Comparison of ENCODE assay signal across 8 mouse cellular contexts in the genomic region with DNA sequence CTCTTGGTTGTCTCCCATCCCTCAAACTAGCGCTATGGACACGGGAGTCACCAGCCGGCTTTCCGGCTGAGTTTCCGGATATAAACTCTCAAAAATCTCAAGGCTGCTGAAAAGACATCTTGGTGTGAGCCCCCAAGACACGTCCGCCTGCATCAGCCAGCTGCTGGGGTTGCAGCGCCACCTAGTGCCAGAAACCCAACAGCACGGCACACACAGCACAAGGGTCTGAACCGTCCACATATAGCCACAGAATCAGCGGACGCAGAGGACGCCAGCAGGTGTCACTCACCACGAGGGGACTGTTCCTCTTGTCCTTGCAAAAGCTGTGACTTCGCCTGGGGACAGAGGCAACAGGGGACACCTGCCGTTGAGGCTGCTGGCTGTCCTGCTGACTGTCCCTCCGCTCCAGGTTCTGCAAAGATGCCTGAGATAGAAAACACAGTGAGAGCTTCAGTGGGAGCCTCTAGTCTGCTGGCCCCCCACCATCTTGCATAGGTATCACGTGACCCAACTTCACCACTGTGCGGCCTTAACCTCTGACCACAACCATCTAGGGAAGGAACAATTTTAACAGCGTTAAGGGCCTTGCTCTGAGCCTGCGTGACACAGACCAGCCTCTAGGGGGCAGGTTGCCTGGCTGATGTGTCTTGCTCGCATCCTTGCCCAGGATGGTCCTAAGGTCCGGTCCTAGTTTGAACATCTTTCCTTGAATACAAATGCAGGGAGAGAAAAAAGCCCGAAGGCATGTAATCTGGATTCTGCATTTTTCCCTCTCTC. TPM values are rescaled to one million over a fixed set of nuclear protein-coding genes. Genes with fewer than 3 reads are reported as not detected.
DNase-seq lines count a peak whose midpoint lies in the region; ATAC-seq and TF ChIP-seq lines count a peak whose summit lies in the region.

No protein-coding gene starts in this region.

- no peak overlapping the region for H3K4me2 ChIP-seq in stomach, postnatal 0 days (replicated peaks; ENCODE audit: low read depth)

- TF ChIP-seq CTCF in liver, adult 2 months (IDR thresholded peaks at IDR 0.05; ENCODE audit: low read depth, low read length) = peak; percentile 82
- peak; percentile 76 for TF ChIP-seq CTCF in stomach, postnatal 0 days (IDR thresholded peaks at IDR 0.05; ENCODE audit: low read depth)

- no peak overlapping the region for H3K27ac ChIP-seq in liver, adult 2 months (replicated peaks; ENCODE audit: insufficient read depth, low read depth, low read length)
- H3K27ac ChIP-seq in stomach, postnatal 0 days (replicated peaks) = no peak overlapping the region

- peak; percentile 50 for DNase-seq in gastrocnemius, postnatal 10 days
- DNase-seq in gastrocnemius, postnatal 25 days = no peak
- peak; percentile 47 for DNase-seq in urinary bladder, postnatal 14 days (ENCODE audit: low spot score)
- no peak for DNase-seq in urinary bladder, postnatal 4 days (ENCODE audit: low spot score in 2 of 2)
- no peak for DNase-seq in liver, adult 2 months (ENCODE audit: extremely low read depth, low read depth, low spot score)
- DNase-seq in stomach, postnatal 0 days (ENCODE audit: low spot score) = peak; percentile 52
- no peak for DNase-seq in left cerebral cortex, postnatal 14 days (ENCODE audit: low spot score in 2 of 2)

- no peak for TF ChIP-seq POLR2A in liver, adult 2 months (IDR thresholded peaks at IDR 0.05; ENCODE audit: extremely low read depth, insufficient read depth, low read length)

- H3K79me2 ChIP-seq in liver, adult 2 months (ENCODE audit: control insufficient read depth, insufficient read depth, low read length) = peaks cover 31% of the 10 kb centered on the region

- 81% methylated on average over 24 of the region's 24 CpGs for WGBS in liver, adult 2 months
- WGBS in stomach, postnatal 0 days = 50% methylated on average over 24 of the region's 24 CpGs

- no peak for TF ChIP-seq EP300 in stomach, postnatal 0 days (optimal IDR thresholded peaks at IDR 0.05)

- H3K9me3 ChIP-seq in stomach, postnatal 0 days (ENCODE audit: control insufficient read depth, low read length) = no peaks in the 10 kb centered on the region

- H3K4me1 ChIP-seq in liver, adult 2 months (ENCODE audit: control insufficient read depth, insufficient read depth, low read length) = no peaks in the 10 kb centered on the region
- no peaks in the 10 kb centered on the region for H3K4me1 ChIP-seq in stomach, postnatal 0 days (replicated peaks; ENCODE audit: control insufficient read depth, insufficient read depth)

- no peaks in the 10 kb centered on the region for H3K36me3 ChIP-seq in liver, adult 2 months (ENCODE audit: control insufficient read depth, insufficient read depth, low read length)
- H3K36me3 ChIP-seq in stomach, postnatal 0 days (ENCODE audit: control insufficient read depth, insufficient read depth, low read length) = no peaks in the 10 kb centered on the region

- intact Hi-C loops in left cerebral cortex, postnatal 14 days (cut with DNase I) = loop anchor here (5.0 kb wide), 1 partner anchor 78 kb away; no protein-coding TSS in a partner anchor

- no peak overlapping the region for H3K9ac ChIP-seq in liver, adult 2 months (ENCODE audit: low read depth, low read length)
- H3K9ac ChIP-seq in stomach, postnatal 0 days (ENCODE audit: low read length) = no peak overlapping the region

- ATAC-seq in stomach, postnatal 0 days (ENCODE audit: low FRiP score, low TSS enrichment) = no peak
- no peak for ATAC-seq in inflammation-experienced regulatory T-cells, adult 6 months

- H3K4me3 ChIP-seq in liver, adult 2 months (ENCODE audit: insufficient read depth, low read depth, low read length) = no peak overlapping the region
- H3K4me3 ChIP-seq in stomach, postnatal 0 days (ENCODE audit: low read depth, low read length) = no peak overlapping the region

- H3K27me3 ChIP-seq in liver, adult 2 months (ENCODE audit: control insufficient read depth, insufficient read depth, low read length) = no peaks in the 10 kb centered on the region
- H3K27me3 ChIP-seq in stomach, postnatal 0 days (ENCODE audit: control insufficient read depth, insufficient read depth, low read length) = no peaks in the 10 kb centered on the region

RNA-seq across cellular contexts. Expression of gene 2900026A02Rik, which starts 45.9 kb away (rescaled TPM):
- total RNA-seq in gastrocnemius, postnatal 10 days (2021) = 10 to 100 TPM; 36.2 to 42.0 TPM
- 10 to 100 TPM; 25.7 to 28.0 TPM for total RNA-seq in gastrocnemius, postnatal 25 days (2021)
- 8.0 and 15.4 TPM in 2 replicates for total RNA-seq in liver, adult 2 months (2014; rRNA removed)
- polyA plus RNA-seq in liver, adult 2 months (2012; rRNA removed) = 29.2 and 35.8 TPM in 2 replicates
- 5.3 and 6.2 TPM in 2 replicates for polyA plus RNA-seq in stomach, postnatal 0 days (2015; fragmentation: Nextera tagmentation; extraction: Ambion mirVana)
- total RNA-seq in left cerebral cortex, postnatal 14 days (2021) = 10 to 100 TPM; 55.8 to 63.6 TPM
- polyA plus RNA-seq in inflammation-experienced regulatory T-cells, adult 6 months (2017; shearing (Covaris generic)) = 1 to 10 TPM; 1.4 to 3.2 (median 1.4) TPM

RNA-seq across cellular contexts. Expression of gene Tmem211, which starts 51.6 kb away (rescaled TPM):
- total RNA-seq in gastrocnemius, postnatal 10 days (2021) = not detected
- total RNA-seq in gastrocnemius, postnatal 25 days (2021) = not detected
- not detected in 2 replicates for total RNA-seq in liver, adult 2 months (2014; rRNA removed)
- not detected in 2 replicates for polyA plus RNA-seq in liver, adult 2 months (2012; rRNA removed)
- 0.46 and 0.59 TPM in 2 replicates for polyA plus RNA-seq in stomach, postnatal 0 days (2015; fragmentation: Nextera tagmentation; extraction: Ambion mirVana)
- not detected for total RNA-seq in left cerebral cortex, postnatal 14 days (2021)
- not detected for polyA plus RNA-seq in inflammation-experienced regulatory T-cells, adult 6 months (2017; shearing (Covaris generic))

Comparison
In these comparisons a context has a peak if more than half of its experiments do, and no peak if none do; other contexts are left out.
1. DNase-seq: peak in gastrocnemius, postnatal 10 days (single experiment), urinary bladder, postnatal 14 days (single experiment) and stomach, postnatal 0 days (single experiment); none in gastrocnemius, postnatal 25 days (single experiment), urinary bladder, postnatal 4 days (0 of 2), liver, adult 2 months (single experiment) and left cerebral cortex, postnatal 14 days (0 of 2).